Mouse (Mus musculus) ES-Bruce4 (cell line): ENCODE results near the gene Prrc2b. TPM values are rescaled to one million over a fixed set of nuclear protein-coding genes. Genes with fewer than 3 reads are reported as not detected.

Experiments
- H3K27ac ChIP-seq: 2 replicates; pipeline ENCODE4 v1.5.1; 2012; ENCODE audit warnings: low read length, inconsistent platforms; ENCODE audit not compliant: insufficient read depth
- H3K27me3 ChIP-seq: 2 replicates; pipeline ENCODE4 v1.6.1; 2012; ENCODE audit warnings: mild to moderate bottlenecking, low read length, inconsistent platforms; ENCODE audit not compliant: control insufficient read depth, poor library complexity, insufficient read depth, severe bottlenecking
- H3K36me3 ChIP-seq: 2 replicates; pipeline ENCODE4 v1.6.1; 2012; ENCODE audit warnings: inconsistent platforms, mild to moderate bottlenecking, low read length, moderate library complexity; ENCODE audit not compliant: control insufficient read depth, poor library complexity, insufficient read depth, severe bottlenecking
- H3K4me1 ChIP-seq: one replicate; pipeline ENCODE4 v1.8.1; 2011; ENCODE audit warnings: low read length; ENCODE audit not compliant: control insufficient read depth, insufficient read depth
- H3K4me3 ChIP-seq: 2 replicates; pipeline ENCODE4 v1.5.1; 2011; ENCODE audit warnings: low read depth, mild to moderate bottlenecking, low read length
- H3K9ac ChIP-seq: 2 replicates; pipeline ENCODE4 v1.6.1; 2012; ENCODE audit warnings: low read depth, mild to moderate bottlenecking, inconsistent platforms; ENCODE audit not compliant: poor library complexity, severe bottlenecking
- H3K9me3 ChIP-seq: replicated peaks from 2 replicates; pipeline ENCODE4 v1.6.1; 2012; ENCODE audit warnings: mild to moderate bottlenecking, low read length, inconsistent platforms; ENCODE audit not compliant: control insufficient read depth, poor library complexity, insufficient read depth, severe bottlenecking
- CTCF ChIP-seq: IDR thresholded peaks from one replicate; pipeline ENCODE4 v1.8.1; 2011; ENCODE audit warnings: low read depth, low read length
- EP300 ChIP-seq: IDR thresholded peaks from 2 replicates; pipeline ENCODE4 v1.6.1; 2011; ENCODE audit warnings: low read depth, low read length; ENCODE audit not compliant: insufficient read depth
- POLR2A ChIP-seq: IDR thresholded peaks from one replicate; pipeline ENCODE4 v1.8.1; 2011; ENCODE audit warnings: low read length; ENCODE audit not compliant: insufficient read depth
- polyA plus RNA-seq: library from polyadenylated mRNA; stranded (reverse); fragments of >200 nt; gene quantifications from 2 replicates; pipeline ENCODE4 v1.2.4, GENCODE M21; 2011; ENCODE audit warnings: low read depth; ENCODE audit not compliant: missing spikeins, insufficient read depth, insufficient read length

Gene Prrc2b
- 106 and 112 TPM in 2 replicates for polyA plus RNA-seq

- TF ChIP-seq POLR2A (no peak), EP300 (no peak), CTCF (no peak)
- H3K27ac ChIP-seq, result peak within 1 kb of the TSS; percentile 5
- H3K9me3 ChIP-seq, result no peaks in the 10 kb centered on the region
- H3K4me3 ChIP-seq, result peak within 1 kb of the TSS; percentile 78
- H3K27me3 ChIP-seq, result no peaks in the 10 kb centered on the region
- peak within 1 kb of the TSS; percentile 100 for H3K9ac ChIP-seq
- peaks cover 7% of the 10 kb centered on the region for H3K4me1 ChIP-seq
- no peaks in the 10 kb centered on the region for H3K36me3 ChIP-seq
Measured at GRCm38 (mm10) chr2:32150924-32151659, at the start of gene Prrc2b. Gene Prrc2b, plus strand, starts transcription at chr2:32151082.

DNA sequence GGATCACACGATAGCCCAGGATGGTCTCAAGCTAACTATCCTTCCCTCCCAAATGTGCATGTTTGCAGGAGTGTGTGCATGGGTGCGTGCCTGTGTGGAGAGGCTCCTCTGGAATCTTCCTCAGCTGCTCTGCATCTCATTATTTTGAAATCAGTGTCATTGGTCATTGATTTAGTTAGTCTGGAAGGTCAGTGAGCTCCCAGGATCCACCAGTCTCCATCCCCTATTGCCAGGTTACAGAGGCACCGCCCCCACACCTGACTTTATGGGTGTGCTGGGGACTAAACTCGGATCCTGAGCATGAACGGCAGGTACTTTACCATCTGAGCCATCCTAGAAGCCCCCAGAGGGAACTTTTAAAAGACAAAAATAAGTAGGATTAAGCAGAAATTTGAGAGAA, 47.9 kb upstream of the Prrc2b start:
- no peaks in the 10 kb centered on the region for H3K9me3 ChIP-seq
- TF ChIP-seq EP300, result no peak
- H3K27ac ChIP-seq, result no peak overlapping the region
- no peaks in the 10 kb centered on the region for H3K36me3 ChIP-seq
- no peak overlapping the region for H3K9ac ChIP-seq
- peak overlapping the region; percentile 40; the same call in 1 of the 2 replicates for H3K4me3 ChIP-seq
- H3K4me1 ChIP-seq, result no peaks in the 10 kb centered on the region
- no peaks in the 10 kb centered on the region for H3K27me3 ChIP-seq

- Histone ChIP-seq H3K27ac (no peak overlapping the region), H3K9me3 (no peaks in the 10 kb centered on the region), H3K27me3 (no peaks in the 10 kb centered on the region), H3K36me3 (no peaks in the 10 kb centered on the region), H3K4me1 (no peaks in the 10 kb centered on the region), H3K4me3 (peak overlapping the region; percentile 40), H3K9ac (no peak overlapping the region)
- no peak for TF ChIP-seq CTCF
- no peak for TF ChIP-seq POLR2A
- TF ChIP-seq EP300, result no peak
Measured at GRCm38 (mm10) chr2:32103557-32103956, 47.3 kb upstream of the Prrc2b start.

- TF ChIP-seq CTCF (no peak), POLR2A (no peak), EP300 (no peak)
- Histone ChIP-seq H3K36me3 (no peaks in the 10 kb centered on the region), H3K4me1 (no peaks in the 10 kb centered on the region), H3K27me3 (no peaks in the 10 kb centered on the region), H3K27ac (no peak overlapping the region), H3K9me3 (no peaks in the 10 kb centered on the region), H3K9ac (no peak overlapping the region), H3K4me3 (no peak overlapping the region)
Measured at GRCm38 (mm10) chr2:32104122-32104521, 46.8 kb upstream of the Prrc2b start.

DNA sequence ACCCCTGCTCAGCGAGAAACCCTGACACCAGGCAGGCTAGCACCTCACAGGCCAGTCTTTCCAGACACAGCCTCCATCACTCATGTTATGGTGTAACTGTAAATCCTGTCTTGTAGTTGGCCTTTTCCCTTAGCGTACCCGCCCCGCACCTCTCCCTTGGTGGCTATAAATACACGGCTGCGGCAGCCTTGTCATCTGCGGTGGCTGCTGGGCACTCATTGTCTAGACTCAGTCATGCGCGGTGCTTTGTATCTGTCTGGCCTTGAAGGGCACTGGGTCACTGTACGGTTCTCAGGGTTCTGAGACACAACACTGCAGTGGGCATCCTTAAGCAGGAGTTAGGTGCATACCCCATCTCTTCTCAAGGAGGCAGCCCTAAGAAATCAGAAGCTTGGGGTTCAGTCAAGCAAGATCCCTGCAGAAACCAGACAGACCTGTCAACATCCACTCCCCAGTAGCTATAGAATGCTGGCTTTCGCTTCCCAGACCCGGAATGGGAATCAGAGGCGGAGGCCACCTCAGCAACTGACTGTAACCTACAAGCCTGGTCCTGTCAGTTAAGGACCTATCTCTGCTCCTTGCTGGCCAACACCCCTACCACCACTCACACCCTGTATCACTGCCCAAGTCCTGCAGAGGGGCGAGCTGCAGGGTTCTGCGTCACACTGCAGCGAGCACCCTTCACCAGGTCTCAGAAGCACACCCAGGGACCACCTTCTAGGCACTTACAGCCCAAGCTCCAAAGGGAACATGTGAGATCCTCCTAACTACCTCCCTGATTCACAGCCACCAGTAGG, 45.6 kb upstream of the Prrc2b start:
- H3K27ac ChIP-seq, result no peak overlapping the region
- H3K4me1 ChIP-seq, result no peaks in the 10 kb centered on the region
- H3K4me3 ChIP-seq, result no peak overlapping the region
- H3K36me3 ChIP-seq, result no peaks in the 10 kb centered on the region
- no peaks in the 10 kb centered on the region for H3K9me3 ChIP-seq
- no peak overlapping the region for H3K9ac ChIP-seq
- H3K27me3 ChIP-seq, result no peaks in the 10 kb centered on the region
- TF ChIP-seq POLR2A, result no peak
- TF ChIP-seq CTCF, result no peak
- no peak for TF ChIP-seq EP300

DNA sequence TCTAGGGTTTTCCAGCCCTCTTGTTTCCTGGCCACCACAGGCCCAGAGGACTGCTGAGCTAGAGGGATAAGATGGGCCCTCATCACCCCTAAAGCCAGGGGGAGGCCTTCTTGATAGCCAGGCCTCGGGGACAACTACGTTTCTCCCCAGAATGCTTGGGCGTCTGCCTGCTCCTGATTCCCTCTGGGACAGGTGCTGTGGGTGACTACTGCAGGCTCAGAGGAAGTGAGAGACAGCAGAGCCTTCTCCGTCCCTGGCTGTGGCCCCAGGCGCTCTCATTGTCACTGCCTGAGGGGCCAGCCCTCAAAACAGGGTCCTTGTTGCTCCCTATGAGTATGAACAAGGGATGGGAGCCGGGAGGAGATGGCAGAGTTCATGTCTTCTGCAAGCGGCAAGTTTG, 45.0 kb upstream of the Prrc2b start:
- Histone ChIP-seq H3K9ac (no peak overlapping the region), H3K27me3 (no peaks in the 10 kb centered on the region), H3K4me1 (no peaks in the 10 kb centered on the region), H3K9me3 (no peaks in the 10 kb centered on the region), H3K4me3 (no peak overlapping the region), H3K36me3 (no peaks in the 10 kb centered on the region), H3K27ac (no peak overlapping the region)
- TF ChIP-seq POLR2A, result no peak
